Mouse (Mus musculus) hindbrain, embryonic 16.5 days (tissue): Measurements from ENCODE around the gene Sct. TPM values are rescaled to one million over a fixed set of nuclear protein-coding genes. Genes with fewer than 3 reads are reported as not detected.
"Not testable (repeated sequence)": the region's sequence is repeated elsewhere in the genome, so short reads cannot be mapped to it uniquely, and the experiment has no call there.

ENCODE experiments used
- ATAC-seq: fragments of 200-750 bp; cut with Nextera tagmentation; 2 replicates; pipeline ENCODE4 v1.8.0; 2017; ENCODE audit warnings: moderate TSS enrichment, moderate library complexity
- H3K27ac ChIP-seq: fragments of 300-500 bp; sonication (generic); 2 replicates; pipeline ENCODE4 v1.5.1; 2014; ENCODE audit warnings: low read depth, mild to moderate bottlenecking, control low read depth, low read length, moderate library complexity
- H3K27me3 ChIP-seq: fragments of 300-500 bp; sonication (generic); replicated peaks from 2 replicates; pipeline ENCODE4 v1.6.1; 2014; ENCODE audit warnings: low read length; ENCODE audit not compliant: control insufficient read depth, insufficient read depth
- H3K36me3 ChIP-seq: fragments of 300-500 bp; sonication (generic); 2 replicates; pipeline ENCODE4 v1.6.1; 2014; ENCODE audit warnings: mild to moderate bottlenecking, low read length, moderate library complexity, mixed read lengths; ENCODE audit not compliant: control insufficient read depth, insufficient read depth
- H3K4me1 ChIP-seq: fragments of 300-500 bp; sonication (generic); 2 replicates; pipeline ENCODE4 v1.6.1; 2014; ENCODE audit warnings: low read depth, low read length; ENCODE audit not compliant: control insufficient read depth, insufficient read depth
- H3K4me2 ChIP-seq: fragments of 300-500 bp; sonication (generic); 2 replicates; pipeline ENCODE4 v1.6.1; 2014; ENCODE audit warnings: mild to moderate bottlenecking, low read length, control low read depth, moderate library complexity
- H3K4me3 ChIP-seq: fragments of 300-500 bp; sonication (generic); 2 replicates; pipeline ENCODE4 v1.5.1; 2014; ENCODE audit warnings: mild to moderate bottlenecking, low read length, control low read depth, moderate library complexity
- H3K9ac ChIP-seq: fragments of 300-500 bp; sonication (generic); 2 replicates; pipeline ENCODE4 v1.6.1; 2014; ENCODE audit warnings: low read depth, mild to moderate bottlenecking, control low read depth, low read length, moderate library complexity
- H3K9me3 ChIP-seq: fragments of 300-500 bp; sonication (generic); 2 replicates; pipeline ENCODE4 v1.6.1; 2014; ENCODE audit warnings: mild to moderate bottlenecking, low read length, moderate library complexity; ENCODE audit not compliant: control insufficient read depth
- WGBS: fragments of 180-500 bp; shearing (Covaris S2); extraction: QIAGEN DNeasy Blood & Tissue Kit; methylation state at CpG from one replicate; pipeline ENCODE4 v1.1.7; 2014; 5-methylcytosine and 5-hydroxymethylcytosine counted together
- polyA plus RNA-seq: library from polyadenylated mRNA; unstranded; fragments of >200 nt; fragmentation: Nextera tagmentation; extraction: Ambion mirVana; gene quantifications from 2 replicates; pipeline ENCODE4 v1.2.1, GENCODE M21; 2015

The Sct gene
- polyA plus RNA-seq, 1 experiment from 2014 or later = 6.1 TPM

DNA sequence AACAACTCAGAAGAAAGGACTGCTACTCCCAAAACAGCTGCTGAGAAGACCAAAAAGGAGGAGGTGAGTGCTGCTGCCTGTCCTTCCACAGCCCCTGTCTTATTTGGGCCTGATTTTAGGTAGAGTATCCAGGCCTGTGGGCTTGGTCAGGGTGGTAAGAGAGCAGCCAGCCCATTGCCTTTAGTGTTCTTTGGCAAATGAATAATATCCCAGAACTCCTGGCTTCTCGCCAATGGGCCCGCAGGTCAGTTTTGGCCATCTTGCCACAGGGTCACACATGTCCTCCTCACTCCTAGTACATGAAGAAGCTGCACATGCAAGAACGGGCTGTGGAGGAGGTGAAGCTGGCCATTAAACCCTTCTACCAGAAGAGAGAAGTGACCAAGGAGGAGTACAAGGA, 17.5 kb downstream of the Sct start:
- H3K27ac ChIP-seq = no peak overlapping the region
- WGBS = 94% methylated on average over 3 of the region's 3 CpGs
- ATAC-seq = no peak
- no peak overlapping the region for H3K4me3 ChIP-seq
- H3K36me3 ChIP-seq = peaks cover 73% of the 10 kb centered on the region
- H3K27me3 ChIP-seq = no peaks in the 10 kb centered on the region
- H3K4me2 ChIP-seq = no peak overlapping the region
- H3K9me3 ChIP-seq = no peaks in the 10 kb centered on the region
- H3K4me1 ChIP-seq = peaks cover 2% of the 10 kb centered on the region; the same call in 1 of the 2 replicates
- H3K9ac ChIP-seq = no peak overlapping the region

- no peak overlapping the region for H3K27ac ChIP-seq
- 94% methylated on average over 10 of the region's 10 CpGs for WGBS
- no peak overlapping the region for H3K4me2 ChIP-seq
- H3K27me3 ChIP-seq = no peaks in the 10 kb centered on the region
- no peak for ATAC-seq
- H3K4me1 ChIP-seq = no peaks in the 10 kb centered on the region
- H3K36me3 ChIP-seq = peaks cover 54% of the 10 kb centered on the region
- no peak overlapping the region for H3K4me3 ChIP-seq
- no peaks in the 10 kb centered on the region for H3K9me3 ChIP-seq
- no peak overlapping the region for H3K9ac ChIP-seq
Observed at GRCm38 (mm10) chr7:141256159-141256558, 22.8 kb downstream of the Sct start.

DNA sequence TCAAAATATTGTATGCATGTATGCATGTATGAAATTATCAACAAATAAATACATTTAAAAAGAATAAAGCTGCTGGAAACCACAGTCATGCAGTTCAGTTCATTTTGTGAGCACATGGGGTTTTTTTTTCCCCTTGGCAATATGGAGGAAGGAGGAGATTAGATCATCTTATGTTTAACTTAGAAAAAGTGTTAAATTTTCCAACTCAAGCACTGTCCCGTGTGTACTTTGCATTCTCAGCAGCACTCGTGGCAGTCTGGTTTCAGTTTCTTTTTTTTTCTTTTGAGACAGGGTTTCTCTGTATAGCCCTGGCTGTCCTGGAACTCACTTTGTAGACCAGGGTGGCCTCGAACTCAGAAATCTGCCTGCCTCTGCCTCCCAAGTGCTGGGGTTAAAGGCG, 28.4 kb downstream of the Sct start:
- not testable (repeated sequence) for H3K4me3 ChIP-seq, H3K4me2 ChIP-seq, H3K27ac ChIP-seq, H3K27me3 ChIP-seq, H3K4me1 ChIP-seq, H3K9me3 ChIP-seq, ATAC-seq, H3K9ac ChIP-seq
- 88% methylated on average over 4 of the region's 4 CpGs for WGBS
- H3K36me3 ChIP-seq = peaks cover 39% of the 10 kb centered on the region

DNA sequence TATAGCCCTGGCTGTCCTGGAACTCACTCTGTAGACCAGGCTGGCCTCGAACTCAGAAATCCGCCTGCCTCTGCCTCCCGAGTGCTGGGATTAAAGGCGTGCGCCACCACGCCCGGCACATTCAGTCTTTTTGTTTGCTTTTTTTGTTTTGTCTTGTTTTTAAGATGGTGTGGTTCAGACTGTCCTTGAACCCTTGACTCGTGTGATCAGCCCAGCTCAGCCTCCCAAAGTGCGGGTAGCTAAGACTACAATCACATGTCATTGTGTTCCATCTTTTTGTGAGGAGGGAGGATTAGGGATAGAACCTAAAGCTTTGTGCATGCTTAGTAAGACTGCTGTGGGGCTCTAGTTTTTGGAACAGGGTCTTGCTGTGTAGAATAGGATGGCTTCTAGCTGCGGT, 47.4 kb downstream of the Sct start:
- Histone ChIP-seq H3K36me3 (peaks cover 35% of the 10 kb centered on the region), H3K4me2 (no peak overlapping the region), H3K27ac (no peak overlapping the region), H3K9me3 (no peaks in the 10 kb centered on the region), H3K4me1 (peaks cover 18% of the 10 kb centered on the region), H3K27me3 (no peaks in the 10 kb centered on the region), H3K9ac (no peak overlapping the region), H3K4me3 (no peak overlapping the region)
- 93% methylated on average over 9 of the region's 10 CpGs for WGBS
- ATAC-seq = no peak

DNA sequence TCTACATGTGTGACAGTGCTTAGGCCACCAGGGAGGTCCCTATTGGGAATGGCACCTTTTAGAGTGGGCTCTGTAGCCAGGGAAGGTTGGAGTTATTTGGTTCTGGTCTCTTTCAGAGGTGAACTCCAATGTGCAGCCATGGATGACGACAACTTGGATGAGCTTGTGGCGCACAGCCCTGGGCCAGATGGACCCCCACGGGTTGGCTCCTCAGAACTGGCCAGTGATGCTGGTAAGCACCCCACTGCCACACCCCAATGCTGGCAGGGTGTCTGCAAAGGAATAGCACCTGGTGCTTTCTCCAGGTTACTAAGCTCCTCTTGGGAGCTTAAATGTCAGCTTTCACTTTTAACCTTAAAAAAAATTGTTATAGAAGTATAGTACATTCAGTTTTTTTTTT, 47.8 kb downstream of the Sct start:
- no peaks in the 10 kb centered on the region for H3K27me3 ChIP-seq
- no peak overlapping the region for H3K4me2 ChIP-seq
- 89% methylated on average over 3 of the region's 3 CpGs for WGBS
- H3K9ac ChIP-seq = no peak overlapping the region
- ATAC-seq = no peak
- H3K9me3 ChIP-seq = no peaks in the 10 kb centered on the region
- H3K27ac ChIP-seq = no peak overlapping the region
- no peak overlapping the region for H3K4me3 ChIP-seq
- peaks cover 18% of the 10 kb centered on the region for H3K4me1 ChIP-seq
- peaks cover 34% of the 10 kb centered on the region for H3K36me3 ChIP-seq

DNA sequence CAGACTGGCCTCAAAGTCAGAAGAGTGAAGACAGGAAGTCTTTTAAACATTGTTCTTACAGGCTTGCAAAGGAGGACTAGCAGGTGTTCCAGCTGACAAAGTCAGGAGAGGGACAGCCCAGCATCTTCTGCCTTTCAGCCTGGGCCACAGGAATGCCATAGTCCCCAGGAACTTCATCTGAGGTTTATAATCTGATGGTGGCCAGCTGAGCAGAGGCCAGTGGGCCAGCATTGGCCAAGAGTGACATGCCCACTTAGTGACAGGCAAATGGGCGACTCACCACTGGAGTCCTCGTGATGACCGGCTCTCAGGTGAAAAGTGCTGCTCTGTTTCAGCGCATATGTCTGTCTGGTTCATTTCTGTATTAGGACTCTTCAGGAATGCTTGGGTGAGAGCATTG, 48.4 kb downstream of the Sct start:
- Histone ChIP-seq H3K4me2 (no peak overlapping the region), H3K9me3 (no peaks in the 10 kb centered on the region), H3K9ac (no peak overlapping the region), H3K27me3 (no peaks in the 10 kb centered on the region), H3K4me3 (no peak overlapping the region), H3K27ac (no peak overlapping the region), H3K36me3 (peaks cover 30% of the 10 kb centered on the region), H3K4me1 (peaks cover 18% of the 10 kb centered on the region)
- ATAC-seq = no peak
- 97% methylated on average over 4 of the region's 4 CpGs for whole genome bisulfite sequencing

- no peaks in the 10 kb centered on the region for H3K9me3 ChIP-seq
- WGBS = 59% methylated on average over 6 of the region's 6 CpGs
- no peak for ATAC-seq
- no peak overlapping the region for H3K27ac ChIP-seq
- H3K4me2 ChIP-seq = peak overlapping the region; percentile 85
- peaks cover 18% of the 10 kb centered on the region for H3K4me1 ChIP-seq
- peaks cover 25% of the 10 kb centered on the region for H3K36me3 ChIP-seq
- H3K4me3 ChIP-seq = peak overlapping the region; percentile 74
- no peaks in the 10 kb centered on the region for H3K27me3 ChIP-seq
- H3K9ac ChIP-seq = peak overlapping the region; percentile 95; the same call in 1 of the 2 replicates
Observed at GRCm38 (mm10) chr7:141229702-141230101, 49.2 kb downstream of the Sct start.

Other genes with a start within 250 kb of the Sct start
- 53.3 and 55.0 TPM in 2 replicates for gene B4galnt4, start 218.0 kb downstream of the Sct start, polyA plus RNA-seq
- gene Pkp3, start 200.9 kb downstream of the Sct start, polyA plus RNA-seq = 0.31 and 0.32 TPM in 2 replicates
- gene Sigirr, start 178.6 kb downstream of the Sct start, polyA plus RNA-seq = 3.2 and 3.3 TPM in 2 replicates
- gene Ano9, start 161.3 kb downstream of the Sct start, polyA plus RNA-seq = 0.49 and 0.80 TPM in 2 replicates
- gene Ptdss2, start 156.8 kb downstream of the Sct start, polyA plus RNA-seq = 82.8 and 95.8 TPM in 2 replicates
- gene Rnh1, start 106.3 kb downstream of the Sct start, polyA plus RNA-seq = 53.6 and 54.1 TPM in 2 replicates
- 93.2 and 132 TPM in 2 replicates for gene Hras, start 85.1 kb downstream of the Sct start, polyA plus RNA-seq
- 10.1 and 10.4 TPM in 2 replicates for gene Lrrc56, start 85.0 kb downstream of the Sct start, polyA plus RNA-seq
- gene Lmntd2, start 65.1 kb downstream of the Sct start, polyA plus RNA-seq = 0.35 and 0.89 TPM in 2 replicates
- gene Rassf7, start 63.3 kb downstream of the Sct start, polyA plus RNA-seq = 22.8 and 25.9 TPM in 2 replicates
- gene Phrf1, start 50.3 kb downstream of the Sct start, polyA plus RNA-seq = 57.1 and 67.4 TPM in 2 replicates
- gene Irf7, start 12.7 kb downstream of the Sct start, polyA plus RNA-seq = 1.8 and 2.0 TPM in 2 replicates
- gene Cdhr5, start 2.3 kb downstream of the Sct start, polyA plus RNA-seq = 0.29 TPM in 1 of 2 replicates, not detected in the other
- 0.64 and 1.00 TPM in 2 replicates for gene Drd4, start 12.9 kb upstream of the Sct start, polyA plus RNA-seq
- gene Deaf1, start 48.6 kb upstream of the Sct start, polyA plus RNA-seq = 202 and 206 TPM in 2 replicates
- 48.2 and 52.2 TPM in 2 replicates for gene Tmem80, start 48.6 kb upstream of the Sct start, polyA plus RNA-seq
- gene Eps8l2, start 59.7 kb upstream of the Sct start, polyA plus RNA-seq = 2.5 and 3.1 TPM in 2 replicates
- 276 and 284 TPM in 2 replicates for gene Taldo1, start 113.1 kb upstream of the Sct start, polyA plus RNA-seq
- 51.8 and 55.2 TPM in 2 replicates for gene Gatd1, start 135.0 kb upstream of the Sct start, polyA plus RNA-seq
- gene Cend1, start 150.4 kb upstream of the Sct start, polyA plus RNA-seq = 226 and 245 TPM in 2 replicates
- 96.3 and 104 TPM in 2 replicates for gene Slc25a22, start 158.8 kb upstream of the Sct start, polyA plus RNA-seq
- gene Pidd1, start 164.9 kb upstream of the Sct start, polyA plus RNA-seq = 2.8 and 4.5 TPM in 2 replicates
- gene Rplp2, start 168.2 kb upstream of the Sct start, polyA plus RNA-seq = 602 and 645 TPM in 2 replicates
- gene Pnpla2, start 176.1 kb upstream of the Sct start, polyA plus RNA-seq = 20.0 and 20.9 TPM in 2 replicates
- gene Cracr2b, start 182.0 kb upstream of the Sct start, polyA plus RNA-seq = 7.9 and 10.8 TPM in 2 replicates
- 23.0 and 24.7 TPM in 2 replicates for gene Cd151, start 188.3 kb upstream of the Sct start, polyA plus RNA-seq
- 72.4 and 75.8 TPM in 2 replicates for gene Polr2l, start 196.0 kb upstream of the Sct start, polyA plus RNA-seq
- gene Tspan4, start 196.1 kb upstream of the Sct start, polyA plus RNA-seq = 68.3 and 71.0 TPM in 2 replicates